Mouse (Mus musculus): ENCODE data around the gene Meis1.

- TF ChIP-seq HCFC1 (IDR thresholded peaks at IDR 0.05; ENCODE audit: borderline replicate concordance, insufficient read depth, low read length): no peak
- TF ChIP-seq ZC3H11A (IDR thresholded peaks at IDR 0.05; ENCODE audit: borderline replicate concordance, low read depth, low read length): no peak
- TF ChIP-seq MAFK (IDR thresholded peaks at IDR 0.05; ENCODE audit: insufficient read depth, low read depth, low read length): no peak
Observed at GRCm38 (mm10) chr11:18945778-18946177, 73.0 kb downstream of the Meis1 start.

All from ES-E14 (cell line).